Mouse (Mus musculus): ENCODE data around the gene Sord.

DNA sequence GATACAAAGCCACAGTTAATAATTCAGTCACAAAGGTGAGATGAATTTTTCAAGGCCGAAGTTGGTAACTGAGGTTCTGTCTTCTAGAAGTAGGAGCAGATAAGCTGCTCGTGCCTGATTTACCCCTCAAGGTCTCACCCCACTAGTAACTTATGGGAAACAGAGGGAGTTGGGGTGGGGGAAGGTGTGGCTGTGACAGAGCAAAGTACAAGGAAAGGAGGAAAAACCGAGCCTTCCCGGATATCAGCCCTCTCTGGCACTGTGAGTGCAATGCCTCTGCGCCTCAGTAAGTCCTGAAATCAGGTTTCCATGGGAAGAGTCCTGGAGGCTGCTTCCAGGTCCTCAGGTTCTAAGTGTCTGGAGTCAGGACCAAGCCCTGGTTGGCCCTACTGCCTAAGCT, 26.2 kb downstream of the Sord start:
- TF ChIP-seq EP300 (IDR thresholded peaks at IDR 0.05; ENCODE audit: low read depth): no peak
- no peak for TF ChIP-seq CTCF (IDR thresholded peaks at IDR 0.05; ENCODE audit: low read depth)
